Mouse (Mus musculus) lung, postnatal 0 days (tissue): ENCODE measurements around the gene Fscn3. TPM values are rescaled to one million over a fixed set of nuclear protein-coding genes. Genes with fewer than 3 reads are reported as not detected.

Source experiments
- ATAC-seq: fragments of 200-750 bp; cut with Nextera tagmentation; 2 replicates; pipeline ENCODE4 v1.8.0; 2017; ENCODE audit warnings: moderate library complexity
- DNase-seq: peaks from one replicate; pipeline ENCODE4 v3.0.0-alpha.2; 2016; ENCODE audit warnings: low spot score
- H3K27ac ChIP-seq: fragments of 300-500 bp; sonication (generic); 2 replicates; pipeline ENCODE4 v1.5.1; 2014; ENCODE audit warnings: antibody characterized with exemption, mild to moderate bottlenecking, low read length, mixed read lengths
- H3K27me3 ChIP-seq: fragments of 300-500 bp; sonication (generic); replicated peaks from 2 replicates; pipeline ENCODE4 v1.6.1; 2014; ENCODE audit warnings: low read length, mixed read lengths; ENCODE audit not compliant: insufficient read depth
- H3K36me3 ChIP-seq: fragments of 300-500 bp; sonication (generic); 2 replicates; pipeline ENCODE4 v1.6.1; 2014; ENCODE audit warnings: low read length, mixed read lengths; ENCODE audit not compliant: insufficient read depth
- H3K4me1 ChIP-seq: fragments of 300-500 bp; sonication (generic); 2 replicates; pipeline ENCODE4 v1.6.1; 2014; ENCODE audit warnings: antibody characterized with exemption, low read depth, low read length, mixed read lengths; ENCODE audit not compliant: insufficient read depth
- H3K4me2 ChIP-seq: fragments of 300-500 bp; sonication (generic); replicated peaks from 2 replicates; pipeline ENCODE4 v1.6.1; 2014; ENCODE audit warnings: low read depth, mild to moderate bottlenecking, low read length, moderate library complexity, mixed read lengths
- H3K4me3 ChIP-seq: fragments of 300-500 bp; sonication (generic); 2 replicates; pipeline ENCODE4 v1.5.1; 2014; ENCODE audit warnings: low read depth, low read length
- H3K9ac ChIP-seq: fragments of 300-500 bp; sonication (generic); replicated peaks from 2 replicates; pipeline ENCODE4 v1.6.1; 2014; ENCODE audit warnings: low read depth, mild to moderate bottlenecking
- H3K9me3 ChIP-seq: fragments of 300-500 bp; sonication (generic); 2 replicates; pipeline ENCODE4 v1.6.1; 2016; ENCODE audit warnings: low read length, mixed read lengths
- CTCF ChIP-seq: IDR thresholded peaks from 2 replicates; pipeline ENCODE4 v1.5.1; 2016; ENCODE audit warnings: antibody characterized with exemption, mild to moderate bottlenecking
- EP300 ChIP-seq: IDR thresholded peaks from 2 replicates; pipeline ENCODE4 v1.6.1; 2016; ENCODE audit warnings: antibody characterized with exemption, mild to moderate bottlenecking, control low read depth
- WGBS: fragments of 180-500 bp; shearing (Covaris S2); extraction: QIAGEN DNeasy Blood & Tissue Kit; methylation state at CpG from one replicate; pipeline ENCODE4 v1.1.7; 2014; 5-methylcytosine and 5-hydroxymethylcytosine counted together
- polyA plus RNA-seq: library from polyadenylated mRNA; unstranded; fragments of >200 nt; fragmentation: Nextera tagmentation; extraction: Ambion mirVana; gene quantifications from 2 replicates; pipeline ENCODE4 v1.2.1, GENCODE M21; 2015

The Fscn3 gene
- polyA plus RNA-seq, 1 experiment from 2014 or later, result not detected

DNA sequence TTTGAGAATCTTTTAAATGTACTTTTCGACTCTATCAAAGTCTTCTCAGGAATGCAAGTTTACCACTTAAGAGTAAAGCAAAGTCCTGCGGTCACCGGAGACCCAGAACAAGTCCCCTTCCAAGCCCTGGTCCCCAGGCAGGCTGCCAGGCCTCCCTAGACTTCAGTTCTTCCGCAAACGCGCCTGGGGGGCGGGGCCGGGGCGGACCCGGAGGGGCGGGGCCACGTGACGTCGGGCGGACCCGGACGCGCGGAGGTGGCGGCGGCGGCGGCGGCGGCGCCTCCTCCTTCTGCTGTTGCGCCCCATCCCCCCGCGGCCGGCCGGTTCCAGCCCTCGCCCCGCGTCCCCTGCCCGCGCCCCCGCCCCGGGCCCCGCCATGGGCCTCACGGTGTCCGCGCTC lies 4.3 kb upstream of the Fscn3 start, which contains the start of gene Arf5:
Gene Arf5 (plus strand): TSS at position 248 of the 400 bp plus-strand sequence.
- TF ChIP-seq EP300 (no peak), CTCF (no peak)
- peak within 1 kb of the TSS; percentile 92 for H3K27ac ChIP-seq
- peak within 1 kb of the TSS; percentile 89 for H3K9ac ChIP-seq
- peaks cover 6% of the 10 kb centered on the region for H3K36me3 ChIP-seq
- H3K4me3 ChIP-seq, result peak within 1 kb of the TSS; percentile 86
- H3K4me1 ChIP-seq, result peaks cover 19% of the 10 kb centered on the region; the same call in 1 of the 2 replicates
- H3K9me3 ChIP-seq, result no peaks in the 10 kb centered on the region
- H3K27me3 ChIP-seq, result no peaks in the 10 kb centered on the region
- peak; percentile 69 for ATAC-seq
- H3K4me2 ChIP-seq, result peak within 1 kb of the TSS; percentile 80
- peak; percentile 96 for DNase-seq
- WGBS, result 1% methylated on average over 24 of the region's 42 CpGs

- H3K27ac ChIP-seq, result peak overlapping the region; percentile 88
- H3K9ac ChIP-seq, result peak overlapping the region; percentile 89
- peak; percentile 22 for ATAC-seq
- peak; percentile 79 for DNase-seq
- H3K9me3 ChIP-seq, result no peaks in the 10 kb centered on the region
- TF ChIP-seq CTCF (peak; percentile 55), EP300 (no peak)
- peaks cover 5% of the 10 kb centered on the region for H3K36me3 ChIP-seq
- no peaks in the 10 kb centered on the region for H3K27me3 ChIP-seq
- H3K4me1 ChIP-seq, result peaks cover 19% of the 10 kb centered on the region; the same call in 1 of the 2 replicates
- H3K4me3 ChIP-seq, result peak overlapping the region; percentile 86
- 10% methylated on average over 25 of the region's 46 CpGs for WGBS
- peak overlapping the region; percentile 80 for H3K4me2 ChIP-seq
These were observed 3.6 kb upstream of the Fscn3 start for GRCm38 (mm10) chr6:28423767-28424695.

GRCm38 (mm10) chr6:28425019-28425418 lies 2.6 kb upstream of the Fscn3 start:
- Histone ChIP-seq H3K9me3 (no peaks in the 10 kb centered on the region), H3K4me2 (no peak overlapping the region), H3K36me3 (peaks cover 5% of the 10 kb centered on the region), H3K9ac (no peak overlapping the region), H3K4me3 (no peak overlapping the region), H3K27ac (no peak overlapping the region), H3K27me3 (no peaks in the 10 kb centered on the region), H3K4me1 (peaks cover 14% of the 10 kb centered on the region; the same call in 1 of the 2 replicates)
- TF ChIP-seq CTCF, result no peak
- TF ChIP-seq EP300, result no peak
- DNase-seq (no peak), ATAC-seq (no peak)
- 76% methylated on average over 6 of the region's 6 CpGs for WGBS

- Histone ChIP-seq H3K9ac (no peak within 1 kb of the TSS), H3K36me3 (peaks cover 5% of the 10 kb centered on the region), H3K9me3 (no peaks in the 10 kb centered on the region), H3K4me1 (no peaks in the 10 kb centered on the region; the same call in 1 of the 2 replicates), H3K27ac (no peak within 1 kb of the TSS), H3K4me2 (no peak within 1 kb of the TSS), H3K27me3 (no peaks in the 10 kb centered on the region), H3K4me3 (no peak within 1 kb of the TSS)
- no peak for TF ChIP-seq CTCF
- no peak for TF ChIP-seq EP300
- ATAC-seq (no peak), DNase-seq (no peak)
- 80% methylated on average over 3 of the region's 3 CpGs for WGBS
These were observed 701 bp downstream of the Fscn3 start, which contains the start of gene Gcc1 for GRCm38 (mm10) chr6:28428290-28428689. Gene Gcc1, minus strand, starts transcription at chr6:28428390.

DNA sequence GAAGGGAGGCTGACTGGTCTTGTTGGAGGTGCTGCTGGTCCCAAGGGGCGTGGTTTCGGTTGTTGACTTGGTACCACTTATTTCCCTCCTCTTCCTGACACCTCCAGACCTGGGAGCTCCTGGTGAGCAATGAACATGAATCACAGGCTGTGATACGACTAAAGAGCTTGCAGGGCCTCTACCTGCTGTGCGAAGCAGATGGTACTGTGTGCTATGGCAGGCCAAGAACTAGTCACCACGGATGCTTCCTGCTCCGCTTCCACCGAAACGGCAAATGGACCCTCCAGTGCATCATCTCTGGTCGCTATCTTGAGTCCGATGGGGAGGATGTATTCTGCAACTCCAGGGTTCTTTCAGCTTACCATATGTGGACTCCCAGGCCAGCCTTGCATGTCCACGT lies 2.3 kb downstream of the Fscn3 start:
- Histone ChIP-seq H3K9me3 (no peaks in the 10 kb centered on the region), H3K4me3 (no peak overlapping the region), H3K9ac (no peak overlapping the region), H3K27ac (no peak overlapping the region), H3K27me3 (no peaks in the 10 kb centered on the region), H3K36me3 (peaks cover 5% of the 10 kb centered on the region), H3K4me1 (no peaks in the 10 kb centered on the region), H3K4me2 (no peak overlapping the region)
- DNase-seq, result no peak
- TF ChIP-seq CTCF, result no peak
- no peak for TF ChIP-seq EP300
- WGBS, result 86% methylated on average over 11 of the region's 11 CpGs
- no peak for ATAC-seq

DNA sequence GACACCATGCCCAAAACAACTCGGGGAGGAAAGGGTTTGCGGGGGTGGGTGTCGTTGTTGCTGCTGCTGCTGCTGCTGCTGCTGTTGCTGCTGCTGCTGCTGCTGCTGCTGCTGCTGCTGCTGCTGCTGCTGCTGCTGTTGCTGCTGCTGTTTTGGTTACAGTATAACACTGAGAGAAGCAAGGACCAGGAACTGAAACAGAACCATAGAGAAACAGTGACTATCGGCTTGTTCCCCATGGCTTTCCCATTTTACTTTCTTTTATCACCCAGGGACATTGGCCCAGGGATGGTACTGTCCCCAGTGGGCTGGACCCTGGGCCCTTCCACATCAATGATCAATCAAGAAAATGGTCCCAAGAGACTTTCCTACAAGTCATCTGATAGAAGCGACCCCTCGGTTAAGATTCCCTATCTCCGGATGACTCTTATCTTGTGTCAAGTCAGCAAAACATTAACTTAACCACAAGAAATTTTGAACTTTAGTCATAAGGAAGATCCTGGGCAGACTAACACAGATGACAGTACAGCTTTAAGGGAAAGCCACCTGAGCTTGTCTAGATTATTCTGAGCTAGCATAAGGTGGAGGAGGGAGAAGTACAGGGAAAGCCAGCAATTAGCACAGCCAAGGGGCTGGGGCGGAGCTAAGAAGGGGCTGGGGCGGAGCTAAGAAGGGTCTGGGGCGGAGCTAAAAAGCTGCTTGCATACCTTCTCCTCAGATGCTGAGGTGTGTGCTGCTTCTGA lies 3.4 kb downstream of the Fscn3 start:
- peak; percentile 30 for DNase-seq
- H3K9me3 ChIP-seq, result no peaks in the 10 kb centered on the region
- no peak overlapping the region for H3K27ac ChIP-seq
- H3K9ac ChIP-seq, result no peak overlapping the region
- WGBS, result 67% methylated on average over 10 of the region's 10 CpGs
- peaks cover under 1% of the 10 kb centered on the region; the same call in 1 of the 2 replicates for H3K36me3 ChIP-seq
- TF ChIP-seq CTCF (no peak), EP300 (no peak)
- ATAC-seq, result peak; percentile 76
- no peak overlapping the region for H3K4me2 ChIP-seq
- H3K27me3 ChIP-seq, result no peaks in the 10 kb centered on the region
- H3K4me3 ChIP-seq, result no peak overlapping the region
- no peaks in the 10 kb centered on the region for H3K4me1 ChIP-seq
